Mouse (Mus musculus) G1E-ER4 (cell line): Measurements from ENCODE around the gene Ddx1. TPM values are rescaled to one million over a fixed set of nuclear protein-coding genes. Genes with fewer than 3 reads are reported as not detected.

ENCODE experiments used
- GATA1 ChIP-seq: IDR thresholded peaks from one replicate; pipeline ENCODE4 v1.8.0; 2012; ENCODE audit warnings: low read length, inconsistent platforms
- polyA plus RNA-seq: library from polyadenylated mRNA; stranded (reverse); fragments of >175 nt; gene quantifications from 2 replicates; pipeline ENCODE4 v1.2.3, GENCODE M21; 2012

The Ddx1 gene
- polyA plus RNA-seq = 6.2 and 9.3 TPM in 2 replicates

GRCm38 (mm10) chr12:13248691-13249572 lies at the start of gene Ddx1:
Ddx1 (minus strand) TSS chr12:13249213.
- TF ChIP-seq GATA1 = no peak

- no peak for TF ChIP-seq GATA1
These were observed 44.4 kb upstream of the Ddx1 start for GRCm38 (mm10) chr12:13293421-13293881.

GRCm38 (mm10) chr12:13291453-13291852 lies 42.4 kb upstream of the Ddx1 start:
- TF ChIP-seq GATA1 = no peak

GRCm38 (mm10) chr12:13269570-13270390 lies 20.8 kb upstream of the Ddx1 start:
- no peak for TF ChIP-seq GATA1

GRCm38 (mm10) chr12:13268826-13269449 lies 19.9 kb upstream of the Ddx1 start, which contains the start of gene Nbas:
Nbas (plus strand) TSS chr12:13269133.
- no peak for TF ChIP-seq GATA1

GRCm38 (mm10) chr12:13268412-13268811 lies 19.4 kb upstream of the Ddx1 start:
- TF ChIP-seq GATA1 = no peak

GRCm38 (mm10) chr12:13255701-13256100 lies 6.7 kb upstream of the Ddx1 start:
- TF ChIP-seq GATA1 = no peak

- TF ChIP-seq GATA1 = no peak
These were observed 6.1 kb upstream of the Ddx1 start for GRCm38 (mm10) chr12:13255068-13255467.

GRCm38 (mm10) chr12:13249573-13249919 lies 533 bp upstream of the Ddx1 start:
- no peak for TF ChIP-seq GATA1

- TF ChIP-seq GATA1 = no peak
These were observed 6.6 kb downstream of the Ddx1 start for GRCm38 (mm10) chr12:13242453-13242852.

- no peak for TF ChIP-seq GATA1
These were observed 30.9 kb downstream of the Ddx1 start for GRCm38 (mm10) chr12:13218101-13218514.

- no peak for TF ChIP-seq GATA1
These were observed 31.4 kb downstream of the Ddx1 start for GRCm38 (mm10) chr12:13217568-13217967.

- TF ChIP-seq GATA1 = no peak
These were observed 32.4 kb downstream of the Ddx1 start for GRCm38 (mm10) chr12:13216501-13217103.

- TF ChIP-seq GATA1 = no peak
These were observed 34.4 kb downstream of the Ddx1 start for GRCm38 (mm10) chr12:13214345-13215278.
